Comparison of ENCODE assay signal across 27 mouse cellular contexts in genomic region chr11:60761681-60762080, GRCm38 (mm10). TPM values are rescaled to one million over a fixed set of nuclear protein-coding genes. Genes with fewer than 3 reads are reported as not detected.
DNase-seq lines count a peak whose midpoint lies in the region; ATAC-seq and TF ChIP-seq lines count a peak whose summit lies in the region.
"Had no signal": no experiment of that assay in that cellular context is flagged by ENCODE, and none has a peak within 500 bp of the region (broad histone marks: within the 10 kb centered on the region; RNA-seq: fewer than 3 reads in every experiment).

No protein-coding gene starts in this region.

- 0 out of 2 replicates have a peak, but pooled peaks cover 2% of the 10 kb centered on the region for H3K36me3 ChIP-seq in kidney, adult 2 months (ENCODE audit: control insufficient read depth, insufficient read depth, low read length)

- no peak for TF ChIP-seq POLR2A in embryonic fibroblast, embryonic 13.5 days (IDR thresholded peaks at IDR 0.05; ENCODE audit: low read depth, low read length)
- TF ChIP-seq POLR2A in kidney, adult 2 months (IDR thresholded peaks at IDR 0.05; ENCODE audit: low read depth, low read length): no peak

- H3K4me1 ChIP-seq in embryonic fibroblast, embryonic 13.5 days (ENCODE audit: control insufficient read depth, insufficient read depth, low read length): no peaks in the 10 kb centered on the region
- H3K4me1 ChIP-seq in kidney, adult 2 months (ENCODE audit: control insufficient read depth, insufficient read depth, low read length): no peaks in the 10 kb centered on the region
- H3K4me1 ChIP-seq: forebrain, embryonic 12.5 days; heart, embryonic 15.5 days; hindbrain, embryonic 10.5 days; hindbrain, embryonic 13.5 days; intestine, embryonic 15.5 days had no signal

- POLR2A ChIA-PET in Patski (lab: Charles Lee): interaction anchor here (1.6 kb wide), 1 partner anchor 27 kb away, joined by 4 read pairs; no protein-coding TSS in a partner anchor

- H3K4me3 ChIP-seq in embryonic fibroblast, embryonic 13.5 days (ENCODE audit: insufficient read depth, low read length): no peak overlapping the region
- no peak overlapping the region for H3K4me3 ChIP-seq in kidney, adult 2 months (ENCODE audit: insufficient read depth, low read depth, low read length)
- H3K4me3 ChIP-seq: forebrain, embryonic 12.5 days; heart, embryonic 12.5 days; heart, embryonic 15.5 days; hindbrain, embryonic 10.5 days; hindbrain, embryonic 13.5 days; intestine, embryonic 15.5 days had no signal

- CTCF ChIA-PET in Patski (lab: Charles Lee): interaction anchor here (0.8 to 1.5 kb wide), 2 partner anchors 10 to 13 kb away, joined by 3 to 4 read pairs; no protein-coding TSS in a partner anchor

- in situ Hi-C loops in Patski (cut with MboI; ENCODE audit: low pct_unique_long_range_greater_than_20kb): no loop called here

- no peak for TF ChIP-seq CTCF in Patski (IDR thresholded peaks at IDR 0.05)
- TF ChIP-seq CTCF in embryonic fibroblast, embryonic 13.5 days (IDR thresholded peaks at IDR 0.05; ENCODE audit: borderline replicate concordance, insufficient read depth, low read length): no peak
- TF ChIP-seq CTCF in kidney, adult 2 months (conservative IDR thresholded peaks at IDR 0.05; ENCODE audit: insufficient read depth, insufficient read length, low read depth, low read length): no peak

- WGBS in kidney, adult 2 months: 87% methylated on average over 3 of the region's 3 CpGs

- H3K27me3 ChIP-seq in Patski: no peaks in the 10 kb centered on the region
- H3K27me3 ChIP-seq in kidney, adult 2 months (replicated peaks; ENCODE audit: control insufficient read depth, insufficient read depth, low read length): no peaks in the 10 kb centered on the region
- H3K27me3 ChIP-seq: forebrain, embryonic 12.5 days; heart, embryonic 12.5 days; heart, embryonic 15.5 days; hindbrain, embryonic 13.5 days; intestine, embryonic 15.5 days had no signal

- peak overlapping the region; percentile 59; the same call in 1 of the 2 replicates for H3K27ac ChIP-seq in embryonic fibroblast, embryonic 13.5 days (ENCODE audit: insufficient read depth, low read length)
- H3K27ac ChIP-seq in kidney, adult 2 months (ENCODE audit: insufficient read depth, low read depth, low read length): no peak overlapping the region
- H3K27ac ChIP-seq: forebrain, embryonic 12.5 days; heart, embryonic 15.5 days; hindbrain, embryonic 10.5 days; hindbrain, embryonic 13.5 days; intestine, embryonic 15.5 days had no signal

- DNase-seq in 416B (ENCODE audit: low read depth): peak; percentile 32
- peak; percentile 58 for DNase-seq in A20 (ENCODE audit: low read depth, low spot score)
- DNase-seq in Patski (ENCODE audit: low read depth, low spot score): peak; percentile 49
- no peak for DNase-seq in left cerebral cortex, adult 18-20 months (ENCODE audit: low spot score in 2 of 2)
- DNase-seq in kidney, adult 2 months: no peak
- no peak for DNase-seq in urinary bladder, adult 18-20 months (ENCODE audit: low spot score in 2 of 2)
- DNase-seq: adrenal gland, postnatal 10 days; adrenal gland, postnatal 36 days; B cell, adult 2 months; cerebellum, adult 11-12 months; cerebellum, adult 8-10 months; cerebellum, postnatal 10 days; cerebellum, postnatal 36 days; gastrocnemius, postnatal 25 days; heart, adult 18-20 months; heart, postnatal 10 days; heart, postnatal 36 days had no signal

- peak; percentile 35 for ATAC-seq in Patski
- ATAC-seq in erythroid progenitor cell, adult 5-6 weeks (replicated peaks; ENCODE audit: low FRiP score, poor library complexity, severe bottlenecking): no peak
- ATAC-seq: forebrain, embryonic 16.5 days; hindbrain, embryonic 16.5 days; intestine, embryonic 15.5 days had no signal

RNA-seq across cellular contexts. Expression of gene Top3a, which starts 15.5 kb away (rescaled TPM):
- polyA plus RNA-seq in Patski (2021): 11.2 TPM
- polyA plus RNA-seq in embryonic fibroblast, embryonic 13.5 days (2011; ENCODE audit: insufficient read length, low read depth, missing spikeins): 9.7 and 11.7 TPM in 2 replicates
- 1 to 10 TPM; 5.0 to 5.3 TPM for total RNA-seq in left cerebral cortex, adult 18-20 months (2021)
- 5.8 and 5.9 TPM in 2 replicates for polyA plus RNA-seq in kidney, adult 2 months (2012; rRNA removed)
- total RNA-seq in erythroid progenitor cell, adult 5-6 weeks (2015; ENCODE audit: low replicate concordance): 8.4 and 10.8 TPM in 2 replicates
- 8.5 and 15.1 TPM in 2 replicates for total RNA-seq in erythroid progenitor cell, adult 5-6 weeks (2017; ENCODE audit: low replicate concordance)

RNA-seq across cellular contexts. Expression of gene Smcr8, which starts 15.6 kb away (rescaled TPM):
- polyA plus RNA-seq in Patski (2021): 19.9 TPM
- 21.4 and 22.2 TPM in 2 replicates for polyA plus RNA-seq in embryonic fibroblast, embryonic 13.5 days (2011; ENCODE audit: insufficient read length, low read depth, missing spikeins)
- 10 to 100 TPM; 33.0 to 33.7 TPM for total RNA-seq in left cerebral cortex, adult 18-20 months (2021)
- polyA plus RNA-seq in kidney, adult 2 months (2012; rRNA removed): 12.1 and 13.9 TPM in 2 replicates
- total RNA-seq in erythroid progenitor cell, adult 5-6 weeks (2015; ENCODE audit: low replicate concordance): 13.0 and 24.1 TPM in 2 replicates
- total RNA-seq in erythroid progenitor cell, adult 5-6 weeks (2017; ENCODE audit: low replicate concordance): 12.9 and 13.9 TPM in 2 replicates

RNA-seq across cellular contexts. Expression of gene Mief2, which starts 33.5 kb away (rescaled TPM):
- polyA plus RNA-seq in Patski (2021): 21.7 TPM
- polyA plus RNA-seq in embryonic fibroblast, embryonic 13.5 days (2011; ENCODE audit: insufficient read length, low read depth, missing spikeins): 7.4 and 14.2 TPM in 2 replicates
- 10 to 100 TPM; 19.5 to 19.9 TPM for total RNA-seq in left cerebral cortex, adult 18-20 months (2021)
- polyA plus RNA-seq in kidney, adult 2 months (2012; rRNA removed): 16.9 and 17.9 TPM in 2 replicates
- 0.42 TPM in 1 of 2 replicates, not detected in the other for total RNA-seq in erythroid progenitor cell, adult 5-6 weeks (2015; ENCODE audit: low replicate concordance)
- 0.39 TPM in 1 of 2 replicates, not detected in the other for total RNA-seq in erythroid progenitor cell, adult 5-6 weeks (2017; ENCODE audit: low replicate concordance)

RNA-seq across cellular contexts. Expression of gene Flii, which starts 34.6 kb away (rescaled TPM):
- 118 TPM for polyA plus RNA-seq in Patski (2021)
- 71.6 and 97.3 TPM in 2 replicates for polyA plus RNA-seq in embryonic fibroblast, embryonic 13.5 days (2011; ENCODE audit: insufficient read length, low read depth, missing spikeins)
- total RNA-seq in left cerebral cortex, adult 18-20 months (2021): 10 to 100 TPM; 67.8 to 71.4 TPM
- 164 and 176 TPM in 2 replicates for polyA plus RNA-seq in kidney, adult 2 months (2012; rRNA removed)
- 39.8 and 50.5 TPM in 2 replicates for total RNA-seq in erythroid progenitor cell, adult 5-6 weeks (2015; ENCODE audit: low replicate concordance)
- total RNA-seq in erythroid progenitor cell, adult 5-6 weeks (2017; ENCODE audit: low replicate concordance): 28.5 and 31.8 TPM in 2 replicates

RNA-seq across cellular contexts. Expression of gene Shmt1, which starts 49.8 kb away (rescaled TPM):
- polyA plus RNA-seq in Patski (2021): 25.0 TPM
- 12.9 and 14.9 TPM in 2 replicates for polyA plus RNA-seq in embryonic fibroblast, embryonic 13.5 days (2011; ENCODE audit: insufficient read length, low read depth, missing spikeins)
- total RNA-seq in left cerebral cortex, adult 18-20 months (2021): 1 to 10 TPM; 1.7 to 3.7 TPM
- 108 and 120 TPM in 2 replicates for polyA plus RNA-seq in kidney, adult 2 months (2012; rRNA removed)
- 4.6 TPM in 1 of 2 replicates, not detected in the other for total RNA-seq in erythroid progenitor cell, adult 5-6 weeks (2015; ENCODE audit: low replicate concordance)
- total RNA-seq in erythroid progenitor cell, adult 5-6 weeks (2017; ENCODE audit: low replicate concordance): 7.6 and 9.6 TPM in 2 replicates

Comparison
In these comparisons a context has a peak if more than half of its experiments do, and no peak if none do; other contexts are left out.
1. DNase-seq: peak in 416B (single experiment), A20 (single experiment) and Patski (single experiment); none in left cerebral cortex, adult 18-20 months (0 of 2), kidney, adult 2 months (single experiment) and urinary bladder, adult 18-20 months (0 of 2).